Comparison of ENCODE assay signal across 20 mouse cellular contexts in genomic region chr9:103689697-103690096, GRCm38 (mm10).
A peak's percentile ranks its signal among the peaks of the same experiment; 100 is the strongest.
DNase-seq lines count a peak whose midpoint lies in the region; ATAC-seq lines count a peak whose summit lies in the region.
"Had no signal": no experiment of that assay in that cellular context is flagged by ENCODE, and none has a peak within 500 bp of the region (broad histone marks: within the 10 kb centered on the region; RNA-seq: fewer than 3 reads in every experiment).

No protein-coding gene starts in this region.

- H3K36me3 ChIP-seq in kidney, embryonic 14.5 days (ENCODE audit: control insufficient read depth, insufficient read depth, low read length), result no peaks in the 10 kb centered on the region
- H3K36me3 ChIP-seq in heart, embryonic 12.5 days, result no peaks in the 10 kb centered on the region
- H3K36me3 ChIP-seq: embryonic facial prominence, embryonic 12.5 days; forebrain, embryonic 15.5 days; hindbrain, embryonic 12.5 days; limb, embryonic 10.5 days; liver, embryonic 12.5 days had no signal

- no peaks in the 10 kb centered on the region for H3K4me1 ChIP-seq in kidney, embryonic 14.5 days (ENCODE audit: control insufficient read depth, insufficient read depth, low read length)
- H3K4me1 ChIP-seq in heart, embryonic 12.5 days (replicated peaks), result peaks cover 74% of the 10 kb centered on the region
- H3K4me1 ChIP-seq: liver, embryonic 12.5 days had no signal

- no peak overlapping the region for H3K4me2 ChIP-seq in kidney, embryonic 14.5 days (replicated peaks; ENCODE audit: low read depth, low read length)
- H3K4me2 ChIP-seq in heart, embryonic 12.5 days, result no peak overlapping the region
- H3K4me2 ChIP-seq: embryonic facial prominence, embryonic 12.5 days; forebrain, embryonic 15.5 days; hindbrain, embryonic 12.5 days; liver, embryonic 12.5 days had no signal

- H3K9ac ChIP-seq in kidney, embryonic 14.5 days (ENCODE audit: low read depth, low read length), result no peak overlapping the region
- H3K9ac ChIP-seq in heart, embryonic 12.5 days, result no peak overlapping the region
- H3K9ac ChIP-seq: embryonic facial prominence, embryonic 12.5 days; forebrain, embryonic 15.5 days; hindbrain, embryonic 12.5 days; liver, embryonic 12.5 days had no signal

- H3K27ac ChIP-seq in kidney, embryonic 14.5 days (ENCODE audit: low read depth, low read length), result no peak overlapping the region
- H3K27ac ChIP-seq in heart, embryonic 12.5 days (ENCODE audit: poor library complexity, severe bottlenecking), result peak overlapping the region; percentile 82
- H3K27ac ChIP-seq: embryonic facial prominence, embryonic 12.5 days; forebrain, embryonic 15.5 days; hindbrain, embryonic 12.5 days; limb, embryonic 10.5 days; liver, embryonic 12.5 days had no signal

- no peak overlapping the region for H3K4me3 ChIP-seq in kidney, embryonic 14.5 days (ENCODE audit: low read length)
- no peak overlapping the region for H3K4me3 ChIP-seq in heart, embryonic 12.5 days
- H3K4me3 ChIP-seq: embryonic facial prominence, embryonic 12.5 days; forebrain, embryonic 15.5 days; hindbrain, embryonic 12.5 days; limb, embryonic 10.5 days; liver, embryonic 12.5 days had no signal

- no peaks in the 10 kb centered on the region for H3K27me3 ChIP-seq in kidney, embryonic 14.5 days (ENCODE audit: control insufficient read depth, insufficient read depth, low read length)
- no peaks in the 10 kb centered on the region for H3K27me3 ChIP-seq in heart, embryonic 12.5 days (replicated peaks)
- H3K27me3 ChIP-seq: embryonic facial prominence, embryonic 12.5 days; forebrain, embryonic 15.5 days; hindbrain, embryonic 12.5 days; liver, embryonic 12.5 days had no signal

- no peaks in the 10 kb centered on the region for H3K9me3 ChIP-seq in kidney, embryonic 14.5 days (ENCODE audit: control insufficient read depth, low read length)
- H3K9me3 ChIP-seq in heart, embryonic 12.5 days (replicated peaks), result no peaks in the 10 kb centered on the region
- H3K9me3 ChIP-seq: embryonic facial prominence, embryonic 12.5 days; forebrain, embryonic 15.5 days; hindbrain, embryonic 12.5 days; limb, embryonic 10.5 days; liver, embryonic 12.5 days had no signal

- no peak for ATAC-seq in kidney, embryonic 14.5 days (ENCODE audit: low FRiP score, low TSS enrichment)
- peak; percentile 73 for ATAC-seq in heart, embryonic 12.5 days (ENCODE audit: insufficient number of reproducible peaks, low FRiP score)
- ATAC-seq in inflammation-experienced regulatory T-cells, adult 6 months, result no peak
- ATAC-seq: forebrain, embryonic 15.5 days; liver, embryonic 12.5 days; midbrain, embryonic 16.5 days had no signal

- intact Hi-C loops in heart, postnatal 14 days (cut with DNase I), result no loop called here

- DNase-seq in heart, adult 18-20 months, result peak; percentile 48 to 71
- DNase-seq in heart, postnatal 14 days, result no peak
- peak; percentile 40 to 51 for DNase-seq in kidney, postnatal 4 days
- DNase-seq in heart, postnatal 4 days, result peak; percentile 43
- DNase-seq: cerebellum, adult 2 months; gastrocnemius, postnatal 25 days; lung, adult 2 months; lung, postnatal 36 days; retina, postnatal 1 day; right cerebral cortex, postnatal 4 days; thymus, adult 2 months had no signal

- 64% methylated on average over 7 of the region's 7 CpGs for WGBS in kidney, embryonic 14.5 days
- 36% methylated on average over 7 of the region's 7 CpGs for WGBS in heart, embryonic 12.5 days

Comparison
In these comparisons a context has a peak if more than half of its experiments do, and no peak if none do; other contexts are left out.
1. DNase-seq: peak in heart, adult 18-20 months (2 of 2), kidney, postnatal 4 days (2 of 2) and heart, postnatal 4 days (single experiment); none in heart, postnatal 14 days (0 of 2).